Mouse (Mus musculus) c-Kit-positive CD71-positive TER-119-positive erythroid progenitor cells, embryonic 14.5 days (primary cell): ENCODE measurements at regions not wholly inside any gene's neighbourhood (a gene's known extent, or its start where the extent isn't known, plus 50 kb on each side); places are given as distances from the start of the nearest gene placed in this dataset.
"Not testable (repeated sequence)": the region's sequence is repeated elsewhere in the genome, so short reads cannot be mapped to it uniquely, and the experiment has no call there.

Experiments used
- DNase-seq: peaks from one replicate; pipeline ENCODE4 v3.0.0-alpha.2; 2013; ENCODE audit warnings: low spot score

- no peak for DNase-seq
Observed at GRCm38 (mm10) chr6:143437367-143438271, 270.6 kb downstream of the Etnk1 start.

- no peak for DNase-seq
Observed at GRCm38 (mm10) chr6:143438272-143438591, 271.2 kb downstream of the Etnk1 start.

- DNase-seq = no peak
Observed at GRCm38 (mm10) chr6:143439484-143439883, 272.5 kb downstream of the Etnk1 start.

GRCm38 (mm10) chr6:143440237-143440950, 273.4 kb downstream of the Etnk1 start:
- DNase-seq = no peak

GRCm38 (mm10) chr6:143442361-143442760, 275.3 kb downstream of the Etnk1 start:
- DNase-seq = no peak

GRCm38 (mm10) chr6:143443446-143443845, 276.4 kb downstream of the Etnk1 start:
- no peak for DNase-seq

- DNase-seq = no peak
Observed at GRCm38 (mm10) chr6:143444782-143445181, 277.8 kb downstream of the Etnk1 start.

GRCm38 (mm10) chr6:143445834-143446552, 279.0 kb downstream of the Etnk1 start:
- no peak for DNase-seq

- DNase-seq = no peak
Observed at GRCm38 (mm10) chr6:143447060-143447459, 280.0 kb downstream of the Etnk1 start.

- DNase-seq = no peak
Observed at GRCm38 (mm10) chr6:143449071-143449470, 282.1 kb downstream of the Etnk1 start.

- no peak for DNase-seq
Observed at GRCm38 (mm10) chr6:143451869-143452268, 284.8 kb downstream of the Etnk1 start.

GRCm38 (mm10) chr6:143454695-143455218, 287.7 kb downstream of the Etnk1 start:
- DNase-seq = no peak

- DNase-seq = no peak
Observed at GRCm38 (mm10) chr6:143464907-143465537, 298.0 kb downstream of the Etnk1 start.

GRCm38 (mm10) chr6:143472676-143473075, 305.7 kb downstream of the Etnk1 start:
- DNase-seq = not testable (repeated sequence)

GRCm38 (mm10) chr6:143474396-143474795, 307.4 kb downstream of the Etnk1 start:
- no peak for DNase-seq

- no peak for DNase-seq
Observed at GRCm38 (mm10) chr6:143475296-143475695, 308.3 kb downstream of the Etnk1 start.

- DNase-seq = no peak
Observed at GRCm38 (mm10) chr6:143477396-143477795, 310.4 kb downstream of the Etnk1 start.

- DNase-seq = no peak
Observed at GRCm38 (mm10) chr6:143479239-143479638, 312.2 kb downstream of the Etnk1 start.

- DNase-seq = no peak
Observed at GRCm38 (mm10) chr6:143479701-143480388, 312.8 kb downstream of the Etnk1 start.

GRCm38 (mm10) chr6:143482272-143482671, 315.3 kb downstream of the Etnk1 start:
- DNase-seq = no peak

- no peak for DNase-seq
Observed at GRCm38 (mm10) chr6:143482868-143483267, 315.8 kb downstream of the Etnk1 start.
